Mouse (Mus musculus) kidney, adult 9 months (tissue): ENCODE data around the gene P4ha2.

ENCODE experiments used
- DNase-seq: peaks from one replicate; pipeline ENCODE4 v3.0.0; 2022

Gene P4ha2

GRCm38 (mm10) chr11:54100045-54100691 is at the start of gene P4ha2:
TSS of gene P4ha2 (plus strand) at chr11:54100095.
- no peak for DNase-seq

GRCm38 (mm10) chr11:54050205-54050604 is 49.7 kb upstream of the P4ha2 start:
- no peak for DNase-seq

- DNase-seq = peak; percentile 94
Observed at GRCm38 (mm10) chr11:54051161-54051560, 48.7 kb upstream of the P4ha2 start.

- DNase-seq = no peak
Observed at GRCm38 (mm10) chr11:54052128-54052527, 47.8 kb upstream of the P4ha2 start.

GRCm38 (mm10) chr11:54053090-54053489 is 46.8 kb upstream of the P4ha2 start:
- DNase-seq = no peak

GRCm38 (mm10) chr11:54054257-54054656 is 45.6 kb upstream of the P4ha2 start:
- DNase-seq = peak; percentile 86

GRCm38 (mm10) chr11:54056132-54056531 is 43.8 kb upstream of the P4ha2 start:
- DNase-seq = peak; percentile 84

GRCm38 (mm10) chr11:54057428-54057827 is 42.5 kb upstream of the P4ha2 start:
- DNase-seq = no peak

GRCm38 (mm10) chr11:54058056-54058617 is 41.8 kb upstream of the P4ha2 start:
- DNase-seq = no peak

GRCm38 (mm10) chr11:54058643-54059042 is 41.3 kb upstream of the P4ha2 start:
- no peak for DNase-seq

GRCm38 (mm10) chr11:54059526-54059925 is 40.4 kb upstream of the P4ha2 start:
- no peak for DNase-seq

- peak; percentile 54 for DNase-seq
Observed at GRCm38 (mm10) chr11:54060316-54060715, 39.6 kb upstream of the P4ha2 start.

GRCm38 (mm10) chr11:54062086-54062752 is 37.7 kb upstream of the P4ha2 start:
- DNase-seq = no peak

- DNase-seq = peak; percentile 43
Observed at GRCm38 (mm10) chr11:54062753-54063471, 37.0 kb upstream of the P4ha2 start.

GRCm38 (mm10) chr11:54063472-54063775 is 36.5 kb upstream of the P4ha2 start:
- DNase-seq = no peak

- no peak for DNase-seq
Observed at GRCm38 (mm10) chr11:54064412-54064978, 35.4 kb upstream of the P4ha2 start.

- no peak for DNase-seq
Observed at GRCm38 (mm10) chr11:54065106-54065914, 34.6 kb upstream of the P4ha2 start.

- no peak for DNase-seq
Observed at GRCm38 (mm10) chr11:54065915-54066178, 34.0 kb upstream of the P4ha2 start.

- DNase-seq = no peak
Observed at GRCm38 (mm10) chr11:54066400-54066799, 33.5 kb upstream of the P4ha2 start.

GRCm38 (mm10) chr11:54067318-54067995 is 32.4 kb upstream of the P4ha2 start:
- no peak for DNase-seq

GRCm38 (mm10) chr11:54067996-54068519 is 31.8 kb upstream of the P4ha2 start:
- no peak for DNase-seq
